Mouse (Mus musculus): ENCODE results near the gene Ifna7.
"Not testable (repeated sequence)": the region's sequence is repeated elsewhere in the genome, so short reads cannot be mapped to it uniquely, and the experiment has no call there.

DNA sequence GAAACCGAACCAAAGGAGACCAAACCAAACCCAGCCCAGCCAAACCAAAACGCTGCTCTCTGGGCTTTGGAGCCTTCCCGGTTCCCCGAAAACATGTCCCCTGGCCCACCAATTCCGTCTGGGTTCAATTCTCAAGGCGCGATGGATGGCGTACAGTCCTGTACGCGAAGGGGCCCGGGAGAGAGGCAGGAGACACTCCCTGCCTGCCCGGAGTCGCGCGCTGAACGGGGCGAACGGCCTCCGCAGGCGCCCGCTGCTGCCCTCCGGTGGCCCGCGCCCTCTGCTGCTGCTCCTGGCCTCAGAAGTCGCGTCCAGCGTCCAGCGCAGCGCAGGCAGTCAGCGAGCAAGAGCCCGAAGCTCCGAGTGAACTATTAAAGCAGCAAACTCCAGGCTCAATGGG, 42.5 kb upstream of the Ifna7 start, which contains the start of gene Gm13290:
- not testable (repeated sequence) for TF ChIP-seq CTCF (IDR thresholded peaks at IDR 0.05; ENCODE audit: borderline replicate concordance, control insufficient read depth, extremely low read depth, insufficient read depth, low read length, poor library complexity); POLR2A (IDR thresholded peaks at IDR 0.05; ENCODE audit: control insufficient read depth, extremely low read depth, insufficient read depth, low read length, poor library complexity)

Data from thymus, adult 2 months (tissue).